Mouse (Mus musculus): ENCODE data around the gene Tmem216. TPM values are rescaled to one million over a fixed set of nuclear protein-coding genes. Genes with fewer than 3 reads are reported as not detected.

Gene Tmem216
- polyA plus RNA-seq, 1 experiment from 2014 or later: 63.1 TPM

- Histone ChIP-seq H3K27ac (no peak overlapping the region), H3K9me3 (no peaks in the 10 kb centered on the region), H3K4me2 (peak overlapping the region; percentile 73), H3K9ac (replicated peaks) (no peak overlapping the region), H3K36me3 (peaks cover 9% of the 10 kb centered on the region), H3K27me3 (no peaks in the 10 kb centered on the region), H3K4me3 (replicated peaks) (no peak overlapping the region), H3K4me1 (replicated peaks) (peaks cover 21% of the 10 kb centered on the region)
- ATAC-seq (ENCODE audit: insufficient number of reproducible peaks, insufficient read depth, low FRiP score, low TSS enrichment, low read depth): no peak
- WGBS: 82% methylated on average over 5 of the region's 5 CpGs
Observed at GRCm38 (mm10) chr19:10523483-10524080, 32.5 kb downstream of the Tmem216 start.

GRCm38 (mm10) chr19:10521926-10522325 lies 34.1 kb downstream of the Tmem216 start:
- ATAC-seq (ENCODE audit: insufficient number of reproducible peaks, insufficient read depth, low FRiP score, low TSS enrichment, low read depth): no peak
- H3K4me1 ChIP-seq (replicated peaks): peaks cover 13% of the 10 kb centered on the region
- no peaks in the 10 kb centered on the region for H3K9me3 ChIP-seq
- H3K9ac ChIP-seq (replicated peaks): no peak overlapping the region
- H3K27me3 ChIP-seq: no peaks in the 10 kb centered on the region
- no peak overlapping the region for H3K27ac ChIP-seq
- no peak overlapping the region for H3K4me3 ChIP-seq (replicated peaks)
- H3K4me2 ChIP-seq: no peak overlapping the region
- 84% methylated on average over 1 of the region's 1 CpGs for WGBS
- H3K36me3 ChIP-seq: peaks cover 6% of the 10 kb centered on the region

GRCm38 (mm10) chr19:10520355-10520754 lies 35.7 kb downstream of the Tmem216 start:
- peaks cover 4% of the 10 kb centered on the region for H3K4me1 ChIP-seq (replicated peaks)
- H3K4me2 ChIP-seq: no peak overlapping the region
- ATAC-seq (ENCODE audit: insufficient number of reproducible peaks, insufficient read depth, low FRiP score, low TSS enrichment, low read depth): no peak
- no peaks in the 10 kb centered on the region for H3K27me3 ChIP-seq
- H3K4me3 ChIP-seq (replicated peaks): no peak overlapping the region
- no peaks in the 10 kb centered on the region for H3K9me3 ChIP-seq
- H3K27ac ChIP-seq: no peak overlapping the region
- 52% methylated on average over 1 of the region's 1 CpGs for WGBS
- peaks cover 22% of the 10 kb centered on the region for H3K36me3 ChIP-seq
- no peak overlapping the region for H3K9ac ChIP-seq (replicated peaks)

- H3K4me1 ChIP-seq (replicated peaks): no peaks in the 10 kb centered on the region
- H3K9ac ChIP-seq (replicated peaks): no peak overlapping the region
- no peak overlapping the region for H3K4me2 ChIP-seq
- no peaks in the 10 kb centered on the region for H3K27me3 ChIP-seq
- no peak for ATAC-seq (ENCODE audit: insufficient number of reproducible peaks, insufficient read depth, low FRiP score, low TSS enrichment, low read depth)
- H3K9me3 ChIP-seq: no peaks in the 10 kb centered on the region
- no peak overlapping the region for H3K27ac ChIP-seq
- no peak overlapping the region for H3K4me3 ChIP-seq (replicated peaks)
- WGBS: 79% methylated on average over 6 of the region's 6 CpGs
- H3K36me3 ChIP-seq: peaks cover 52% of the 10 kb centered on the region
Observed at GRCm38 (mm10) chr19:10510759-10511330, 45.2 kb downstream of the Tmem216 start.

- 0 out of 2 replicates have a peak, but pooled peaks have one; percentile 42 for ATAC-seq (ENCODE audit: insufficient number of reproducible peaks, insufficient read depth, low FRiP score, low TSS enrichment, low read depth)
- Histone ChIP-seq H3K36me3 (peaks cover 77% of the 10 kb centered on the region), H3K27ac (no peak overlapping the region), H3K4me1 (replicated peaks) (no peaks in the 10 kb centered on the region), H3K4me2 (no peak overlapping the region), H3K9me3 (no peaks in the 10 kb centered on the region), H3K4me3 (replicated peaks) (no peak overlapping the region), H3K27me3 (no peaks in the 10 kb centered on the region), H3K9ac (replicated peaks) (no peak overlapping the region)
- WGBS: 21% methylated on average over 4 of the region's 4 CpGs
Observed at GRCm38 (mm10) chr19:10502571-10502970, 53.5 kb downstream of the Tmem216 start.

- Histone ChIP-seq H3K4me1 (replicated peaks) (no peaks in the 10 kb centered on the region), H3K36me3 (peaks cover 60% of the 10 kb centered on the region), H3K4me3 (replicated peaks) (no peak overlapping the region), H3K9ac (replicated peaks) (no peak overlapping the region), H3K27ac (no peak overlapping the region), H3K4me2 (no peak overlapping the region), H3K27me3 (no peaks in the 10 kb centered on the region), H3K9me3 (no peaks in the 10 kb centered on the region)
- WGBS: 91% methylated on average over 8 of the region's 8 CpGs
- no peak for ATAC-seq (ENCODE audit: insufficient number of reproducible peaks, insufficient read depth, low FRiP score, low TSS enrichment, low read depth)
Observed at GRCm38 (mm10) chr19:10500581-10500980, 55.5 kb downstream of the Tmem216 start.

- WGBS: 68% methylated on average over 8 of the region's 8 CpGs
- Histone ChIP-seq H3K27ac (no peak overlapping the region), H3K27me3 (no peaks in the 10 kb centered on the region), H3K4me3 (replicated peaks) (no peak overlapping the region), H3K36me3 (peaks cover 40% of the 10 kb centered on the region), H3K9me3 (no peaks in the 10 kb centered on the region), H3K4me1 (replicated peaks) (peaks cover under 1% of the 10 kb centered on the region; the same call in 1 of the 2 replicates), H3K4me2 (no peak overlapping the region), H3K9ac (replicated peaks) (no peak overlapping the region)
- no peak for ATAC-seq (ENCODE audit: insufficient number of reproducible peaks, insufficient read depth, low FRiP score, low TSS enrichment, low read depth)
Observed at GRCm38 (mm10) chr19:10497512-10498160, 58.4 kb downstream of the Tmem216 start.

- no peak overlapping the region for H3K4me3 ChIP-seq (replicated peaks)
- H3K9me3 ChIP-seq: no peaks in the 10 kb centered on the region
- H3K36me3 ChIP-seq: peaks cover 34% of the 10 kb centered on the region
- no peak overlapping the region for H3K4me2 ChIP-seq
- H3K9ac ChIP-seq (replicated peaks): no peak overlapping the region
- no peaks in the 10 kb centered on the region for H3K27me3 ChIP-seq
- H3K4me1 ChIP-seq (replicated peaks): peaks cover 7% of the 10 kb centered on the region; the same call in 1 of the 2 replicates
- no peak overlapping the region for H3K27ac ChIP-seq
- 57% methylated on average over 2 of the region's 2 CpGs for WGBS
- no peak for ATAC-seq (ENCODE audit: insufficient number of reproducible peaks, insufficient read depth, low FRiP score, low TSS enrichment, low read depth)
Observed at GRCm38 (mm10) chr19:10496976-10497375, 59.1 kb downstream of the Tmem216 start.

- Histone ChIP-seq H3K9me3 (no peaks in the 10 kb centered on the region), H3K36me3 (peaks cover 21% of the 10 kb centered on the region), H3K4me2 (no peak overlapping the region), H3K4me1 (replicated peaks) (peaks cover 10% of the 10 kb centered on the region; the same call in 1 of the 2 replicates), H3K27ac (no peak overlapping the region), H3K9ac (replicated peaks) (no peak overlapping the region), H3K4me3 (replicated peaks) (no peak overlapping the region), H3K27me3 (no peaks in the 10 kb centered on the region)
- no peak for ATAC-seq (ENCODE audit: insufficient number of reproducible peaks, insufficient read depth, low FRiP score, low TSS enrichment, low read depth)
- 81% methylated on average over 1 of the region's 1 CpGs for WGBS
Observed at GRCm38 (mm10) chr19:10495670-10496069, 60.4 kb downstream of the Tmem216 start.

- peak; percentile 57; the same call in 1 of the 2 replicates for ATAC-seq (ENCODE audit: insufficient number of reproducible peaks, insufficient read depth, low FRiP score, low TSS enrichment, low read depth)
- 20% methylated on average over 9 of the region's 9 CpGs for WGBS
Observed at GRCm38 (mm10) chr19:10486264-10486738, 69.7 kb downstream of the Tmem216 start.

More at GRCm38 (mm10) chr19:10486264-10486738, 69.7 kb downstream of the Tmem216 start:
- Histone ChIP-seq H3K9me3 (no peaks in the 10 kb centered on the region), H3K4me2 (no peak overlapping the region), H3K4me3 (replicated peaks) (no peak overlapping the region), H3K27ac (no peak overlapping the region), H3K9ac (replicated peaks) (no peak overlapping the region), H3K27me3 (no peaks in the 10 kb centered on the region; the same call in 1 of the 2 replicates), H3K4me1 (replicated peaks) (0 out of 2 replicates have a peak, but pooled peaks cover 3% of the 10 kb centered on the region), H3K36me3 (no peaks in the 10 kb centered on the region)
